Mouse (Mus musculus) cerebellum, adult 2 months (tissue): ENCODE measurements around the gene Pdlim5.

ENCODE experiments used
- CTCF ChIP-seq: fragments of 200-500 bp; IDR thresholded peaks from 2 replicates; pipeline ENCODE4 v1.5.1; 2011; ENCODE audit warnings: low read depth, mild to moderate bottlenecking, control low read depth, low read length, moderate library complexity, borderline replicate concordance; ENCODE audit not compliant: insufficient read depth
- POLR2A ChIP-seq: fragments of 200-500 bp; IDR thresholded peaks from 2 replicates; pipeline ENCODE4 v1.6.1; 2011; ENCODE audit warnings: low read length, control low read depth, borderline replicate concordance; ENCODE audit not compliant: insufficient read depth

DNA sequence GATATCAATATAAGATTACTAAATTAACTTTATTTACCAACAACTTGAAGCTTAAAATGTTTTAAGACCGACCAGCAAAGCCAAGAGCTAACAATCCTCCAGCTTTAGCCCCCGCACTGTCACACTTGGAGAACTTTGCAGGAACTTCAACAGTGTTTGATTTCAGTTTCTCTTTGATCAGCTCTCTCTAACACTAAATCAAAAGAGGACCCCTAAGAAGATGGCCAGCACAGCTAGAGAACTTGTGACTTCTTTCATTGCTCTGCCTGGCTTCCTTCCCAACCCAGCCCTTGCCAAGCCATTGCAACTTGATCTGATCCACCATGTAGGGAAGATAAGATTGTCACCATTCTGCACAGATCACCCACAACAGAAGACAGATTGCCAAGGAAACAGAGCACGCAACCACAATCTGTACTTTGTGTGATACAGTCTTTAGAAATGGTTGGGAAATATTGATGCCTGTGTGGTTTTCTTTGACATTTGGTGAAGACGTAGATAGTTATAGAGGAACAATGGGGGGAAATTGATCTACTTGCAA is 17.9 kb upstream of the Pdlim5 start:
- TF ChIP-seq CTCF (no peak), POLR2A (no peak)
